Mouse (Mus musculus): Measurements from ENCODE around the gene Dlg2.

Gene Dlg2

DNA sequence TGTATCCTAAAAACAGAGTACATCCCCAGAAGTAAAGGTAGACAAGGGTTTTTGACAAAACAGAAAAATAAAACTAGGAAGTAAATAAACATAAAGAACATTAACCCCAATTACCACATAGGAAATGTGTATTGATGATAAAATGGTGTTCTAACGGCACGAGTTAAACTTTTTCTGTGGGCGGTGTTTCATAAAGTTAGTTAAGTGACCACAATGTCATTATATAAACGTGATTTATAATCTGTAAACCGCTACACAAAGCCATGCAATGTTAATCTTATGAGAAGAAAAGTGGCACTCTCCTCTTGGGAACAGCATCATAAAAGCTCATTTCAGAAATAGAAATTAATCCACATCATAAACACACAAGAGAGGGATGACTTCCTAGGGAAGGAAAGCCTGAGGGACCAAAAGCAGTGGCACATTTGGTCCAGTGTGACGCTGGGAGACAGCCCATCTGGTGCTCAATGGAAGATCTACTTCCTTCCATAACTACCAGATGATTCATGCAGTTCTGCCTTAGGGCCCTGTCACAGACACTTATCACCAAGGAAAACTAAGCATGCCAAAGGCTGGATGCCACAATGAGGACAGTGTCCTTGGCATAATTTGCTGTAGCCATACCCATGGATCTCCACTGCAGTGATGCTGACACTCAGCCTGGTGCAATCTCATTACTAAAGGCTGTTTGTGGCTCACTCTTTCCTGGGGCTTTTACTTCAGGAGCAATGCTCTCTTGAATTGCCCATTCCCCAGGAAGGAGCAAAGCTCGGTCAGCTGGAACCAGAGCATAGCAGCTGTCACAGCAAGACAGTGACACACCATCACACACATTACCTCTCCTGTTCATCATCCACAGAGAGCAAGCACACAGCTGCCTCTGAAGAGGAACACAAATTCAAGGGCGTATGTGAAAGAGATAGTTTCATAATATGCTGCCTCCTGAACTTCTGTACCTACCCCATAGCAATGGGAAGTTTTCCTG, 1963.3 kb downstream of the Dlg2 start:
- peak; percentile 67 to 86 for DNase-seq (ENCODE audit: inconsistent age in 2 of 2, low spot score in 1 of 2)

DNA sequence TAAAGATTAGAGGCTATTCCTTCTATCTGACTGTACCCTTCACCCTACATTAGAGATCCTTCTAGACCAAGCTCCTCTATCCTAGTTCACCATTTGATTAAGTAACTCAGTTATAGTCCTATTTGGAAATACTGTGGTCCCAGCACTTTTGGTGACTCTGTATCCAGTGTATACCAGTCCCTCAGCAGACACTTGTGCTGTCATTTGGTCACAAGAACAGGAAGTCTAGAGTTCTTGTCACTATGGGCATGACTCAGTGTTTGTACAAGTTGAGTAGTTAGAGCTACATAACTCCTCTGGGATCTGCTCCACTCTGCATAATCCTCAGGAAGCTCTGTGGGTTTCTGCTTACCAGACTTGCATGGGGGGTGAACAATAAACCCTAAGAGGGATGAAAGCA, 1965.1 kb downstream of the Dlg2 start:
- no peak for DNase-seq (ENCODE audit: inconsistent age in 2 of 2, low spot score in 1 of 2)

DNA sequence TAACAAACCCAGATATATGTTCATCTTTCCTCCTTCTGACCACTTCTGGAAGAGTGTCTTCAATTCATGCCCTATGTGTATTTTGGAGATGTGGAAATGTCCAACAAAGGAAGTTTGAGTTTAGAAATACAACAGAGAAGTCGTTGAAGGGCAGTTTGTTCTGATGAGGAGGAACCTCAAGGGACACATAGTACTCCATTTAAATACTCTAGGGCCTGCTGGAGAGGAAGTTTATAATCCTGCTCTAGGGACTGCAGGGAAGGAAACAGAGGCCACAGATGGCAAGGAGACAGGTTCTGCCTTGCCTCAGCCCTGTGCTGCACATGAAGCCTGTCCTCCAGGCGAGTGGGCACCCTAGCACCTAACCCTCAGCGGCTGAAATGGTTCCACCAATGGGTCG, 1965.6 kb downstream of the Dlg2 start:
- DNase-seq (ENCODE audit: inconsistent age in 2 of 2, low spot score in 1 of 2), result no peak

DNA sequence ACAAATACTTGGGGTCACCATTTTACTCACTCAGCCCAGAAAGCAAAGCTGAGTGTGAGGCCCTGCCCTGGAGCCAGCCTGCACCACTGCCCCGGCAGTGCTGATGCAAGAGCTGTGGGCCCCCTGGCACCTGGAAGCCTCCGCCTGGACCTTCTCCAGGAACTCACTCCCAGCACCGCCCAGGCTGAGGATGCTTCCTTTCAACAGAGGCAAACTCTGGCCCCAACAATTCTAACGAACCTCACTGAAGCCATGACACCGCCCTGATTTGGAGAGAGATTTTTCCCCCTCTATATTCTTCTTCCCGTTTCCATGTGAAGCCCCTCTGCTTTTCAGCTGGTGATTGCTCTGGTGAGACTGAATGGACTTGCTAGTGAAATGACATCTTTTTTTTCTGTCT, 1971.5 kb downstream of the Dlg2 start:
- peak; percentile 37 to 78 for DNase-seq (ENCODE audit: inconsistent age in 2 of 2, low spot score in 1 of 2)

DNA sequence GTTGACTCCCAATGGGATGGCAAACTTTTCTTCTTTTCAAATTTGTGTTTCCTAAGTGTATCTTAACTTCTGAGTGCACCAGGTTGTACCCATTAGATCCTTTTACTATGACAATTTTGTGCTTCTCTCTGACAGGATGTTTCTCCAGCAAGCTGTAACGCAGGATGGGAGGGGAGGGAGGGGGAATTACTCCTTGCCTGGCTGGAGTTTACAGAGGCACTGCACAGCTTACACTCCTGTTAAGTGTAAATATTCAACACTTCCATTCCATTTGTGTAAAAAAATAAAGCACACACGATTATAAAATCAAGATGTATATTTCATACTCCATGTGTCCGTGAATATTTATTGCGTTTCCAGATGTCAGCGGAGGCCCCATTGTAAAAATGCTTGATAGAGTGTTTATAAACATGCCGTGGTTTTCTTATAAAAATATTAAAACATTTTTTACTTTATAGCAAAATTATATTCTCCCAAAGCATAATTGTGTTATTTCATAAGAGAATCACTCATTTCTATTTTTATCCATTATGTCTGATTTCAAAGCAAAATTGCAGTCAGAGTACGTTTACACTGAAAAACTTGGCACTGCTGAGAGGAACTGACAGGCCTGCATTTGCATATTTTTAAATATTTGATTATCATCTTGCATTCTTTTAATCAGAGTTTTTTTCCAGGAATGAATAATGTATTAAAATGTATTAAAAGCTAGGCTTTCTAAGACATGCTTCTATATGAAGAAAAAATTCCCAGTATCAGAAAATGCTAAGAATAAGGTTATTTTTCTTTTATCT, 1972.5 kb downstream of the Dlg2 start:
- no peak for DNase-seq (ENCODE audit: inconsistent age in 2 of 2, low spot score in 1 of 2)

DNA sequence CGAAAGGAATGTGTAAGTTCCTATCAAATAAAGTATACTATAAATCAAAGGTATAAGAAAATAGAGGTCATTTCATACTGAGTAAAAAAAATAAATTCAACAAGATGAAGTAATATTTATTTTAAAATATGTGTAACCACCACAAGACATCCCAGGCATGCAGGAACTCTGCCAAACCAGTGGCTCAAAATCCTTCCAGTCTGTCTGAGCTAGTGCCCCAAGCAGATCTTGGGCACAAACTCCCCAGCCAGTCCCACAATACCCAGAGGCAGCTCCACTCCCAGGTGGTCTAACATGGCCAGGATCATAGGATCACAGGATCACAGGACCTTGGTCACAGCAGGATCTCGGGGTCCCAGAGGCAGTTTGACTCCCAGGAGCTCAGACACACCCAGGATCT, 1977.7 kb downstream of the Dlg2 start:
- DNase-seq (ENCODE audit: inconsistent age in 2 of 2, low spot score in 1 of 2), result no peak

DNA sequence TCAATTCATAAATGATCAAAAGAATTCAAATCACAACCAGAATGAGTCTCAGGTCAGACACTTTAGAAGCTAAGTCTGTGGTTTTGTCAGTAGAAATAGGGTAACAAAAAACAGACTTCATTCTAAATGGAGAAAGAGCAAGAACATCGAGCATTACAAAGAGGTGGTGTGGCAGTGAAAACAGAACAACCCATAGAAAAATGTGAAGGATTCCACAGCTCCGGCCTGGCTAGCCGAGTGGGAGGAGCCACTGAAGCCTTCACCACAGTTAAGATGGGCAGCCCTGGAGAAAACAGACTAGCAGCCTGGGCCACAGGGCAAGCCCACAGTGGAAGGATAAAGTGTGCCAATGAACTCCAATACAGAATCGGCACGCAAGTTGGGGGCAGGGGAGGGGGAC, 1979.5 kb downstream of the Dlg2 start:
- DNase-seq (ENCODE audit: inconsistent age in 2 of 2, low spot score in 1 of 2), result no peak

DNA sequence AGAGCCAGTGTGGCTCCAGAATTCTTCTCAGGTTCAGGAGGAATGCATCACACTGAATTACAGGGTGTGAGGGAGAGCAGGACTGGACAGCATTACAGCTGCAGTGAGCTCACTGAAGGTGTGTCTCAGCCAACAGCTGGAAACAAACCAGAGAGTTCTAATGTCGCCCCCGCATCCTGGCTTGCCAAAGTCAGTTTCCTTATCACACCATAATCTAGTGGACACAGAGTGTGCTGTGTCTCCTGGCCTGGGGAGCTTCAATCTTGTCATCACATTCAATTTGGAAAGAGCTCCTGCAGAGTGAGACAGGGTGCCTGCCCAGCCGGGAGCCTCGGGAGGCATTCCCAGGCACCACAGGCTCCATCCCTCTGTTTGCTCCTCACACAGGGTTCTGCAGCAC, 1981.3 kb downstream of the Dlg2 start:
- peak; percentile 28 to 59 for DNase-seq (ENCODE audit: inconsistent age in 2 of 2, low spot score in 1 of 2)

DNA sequence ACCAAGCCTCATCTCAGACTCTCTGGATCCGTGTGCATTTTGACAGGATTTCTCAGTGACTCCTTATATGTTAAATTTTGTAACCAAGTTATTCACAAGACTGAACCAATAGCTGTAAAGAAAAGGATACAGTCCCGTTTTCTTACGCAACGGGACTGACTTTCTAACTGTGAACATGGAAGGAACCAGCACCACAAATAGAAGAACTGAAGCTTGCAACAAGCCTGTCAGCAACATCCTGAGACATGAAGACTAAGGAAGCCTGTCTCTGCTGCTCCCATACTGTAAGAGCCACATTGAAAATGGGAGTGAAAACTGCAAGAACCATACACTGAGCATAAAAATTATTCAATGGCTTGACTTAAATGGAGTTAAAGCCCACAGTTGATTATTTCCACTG, 1981.8 kb downstream of the Dlg2 start:
- DNase-seq (ENCODE audit: inconsistent age in 2 of 2, low spot score in 1 of 2), result no peak

DNA sequence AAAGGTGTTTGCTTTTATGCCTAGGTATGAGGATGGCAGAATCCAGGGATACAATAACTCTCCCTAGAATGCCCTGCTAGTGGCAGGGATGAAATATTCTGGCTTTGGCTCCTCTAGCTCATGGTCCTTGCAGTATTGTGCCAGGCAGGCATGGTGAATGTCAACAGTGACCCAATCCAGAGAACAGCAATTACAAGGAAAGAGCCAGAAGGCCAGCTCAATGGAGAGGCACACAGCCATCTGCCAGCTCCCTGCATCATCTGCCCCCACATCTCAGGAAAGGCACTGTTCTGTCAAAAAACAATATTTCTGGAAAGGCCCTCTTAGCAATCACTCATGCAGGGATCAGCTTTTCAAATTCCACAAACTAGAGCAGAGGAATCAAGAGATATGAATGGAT, 1984.1 kb downstream of the Dlg2 start:
- DNase-seq (ENCODE audit: inconsistent age in 2 of 2, low spot score in 1 of 2), result peak in 1 of 2 experiments; percentile 73

DNA sequence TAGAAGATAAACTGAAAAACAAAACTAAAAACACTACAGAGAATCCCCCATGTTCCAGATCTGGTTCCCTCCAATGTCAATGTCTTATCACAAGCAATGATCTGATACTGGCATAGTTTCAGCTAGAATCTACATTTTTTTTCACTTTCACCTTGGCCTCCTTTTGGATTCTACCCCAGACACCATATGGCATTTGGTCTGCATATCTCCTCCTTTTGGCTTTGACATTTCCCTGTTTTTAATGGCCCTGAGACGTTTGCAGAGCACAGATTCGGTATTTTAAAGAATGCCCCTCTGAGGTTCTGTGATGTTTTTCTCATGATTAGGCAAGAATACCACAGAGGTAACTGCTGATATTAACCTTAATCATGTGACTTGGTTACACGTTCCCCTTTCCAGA, 1984.8 kb downstream of the Dlg2 start:
- peak in 1 of 2 experiments; percentile 59 for DNase-seq (ENCODE audit: inconsistent age in 2 of 2, low spot score in 1 of 2)

DNA sequence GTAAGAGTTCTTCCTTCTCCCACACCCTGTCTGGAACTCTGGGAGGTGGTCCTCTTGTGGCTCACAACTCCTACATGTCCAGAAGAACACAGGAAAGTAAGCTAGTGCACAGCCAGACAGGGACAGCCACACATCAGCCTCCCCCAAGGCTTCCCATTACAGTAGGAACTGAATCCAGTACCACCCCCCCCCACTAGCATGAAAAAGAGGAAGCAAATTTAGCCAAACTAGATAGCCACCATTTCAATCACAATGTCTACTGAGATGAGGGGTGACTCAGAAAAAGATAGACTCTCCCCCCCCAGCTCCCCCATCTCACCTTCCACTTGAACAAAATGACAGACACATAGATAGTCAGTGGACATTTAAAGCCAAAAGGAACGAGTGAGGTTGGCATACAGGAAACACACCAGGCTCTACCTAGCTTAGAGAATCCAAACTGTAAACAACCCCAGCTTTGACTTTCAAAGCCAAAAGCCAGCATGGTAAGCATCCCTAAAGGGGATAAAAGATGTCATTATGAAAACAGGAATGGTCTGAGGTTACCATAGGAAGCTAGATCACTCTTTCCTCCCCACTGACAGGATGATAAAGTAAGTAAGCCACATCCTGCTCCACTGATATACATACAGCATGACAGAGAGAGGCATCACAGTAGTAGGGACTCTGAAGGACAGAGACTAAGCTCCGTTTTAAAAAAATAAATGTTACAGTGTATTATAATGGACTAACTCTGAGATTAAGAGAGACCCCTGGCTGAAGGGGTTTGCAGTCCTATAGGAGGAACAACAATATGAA, 1986.8 kb downstream of the Dlg2 start:
- no peak for DNase-seq (ENCODE audit: inconsistent age in 2 of 2, low spot score in 1 of 2)

DNA sequence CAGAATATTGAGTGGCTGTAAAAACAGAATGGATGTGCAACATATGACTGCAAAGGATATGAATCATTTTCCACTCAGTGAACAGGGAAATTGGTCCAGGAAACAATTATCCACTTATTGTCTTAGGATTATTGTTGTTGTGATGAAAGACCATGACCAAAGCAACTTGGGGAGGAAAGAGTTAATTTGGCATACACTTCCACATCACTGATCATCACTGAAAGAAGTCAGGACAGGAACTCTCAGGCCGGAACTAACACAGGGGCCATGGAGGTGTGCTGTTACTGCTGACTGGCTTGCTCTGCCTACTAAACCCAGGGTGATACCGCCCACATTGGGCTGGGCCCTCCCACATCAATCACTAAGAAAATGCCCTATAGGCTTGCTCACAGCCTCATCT, 1987.8 kb downstream of the Dlg2 start:
- DNase-seq (ENCODE audit: inconsistent age in 2 of 2, low spot score in 1 of 2), result no peak

DNA sequence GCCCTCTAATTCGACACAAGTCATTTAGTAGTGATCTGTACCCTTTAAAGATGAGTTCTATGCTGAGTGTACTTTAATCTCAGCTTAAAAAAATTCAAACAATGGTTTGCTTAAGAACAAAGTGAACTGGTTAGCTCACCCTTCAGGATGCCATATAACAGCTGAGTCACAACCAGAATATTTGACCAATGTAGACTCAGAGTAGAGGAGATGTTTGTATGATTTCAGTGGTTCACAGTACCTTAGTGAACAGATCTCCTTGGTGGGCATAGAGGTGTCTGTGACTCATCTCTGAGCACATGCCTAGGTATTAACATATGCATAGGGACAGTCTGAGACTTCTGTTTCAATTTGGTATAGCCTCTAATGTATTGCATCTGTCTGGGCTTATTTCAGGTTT, 2002.7 kb downstream of the Dlg2 start:
- no peak for DNase-seq (ENCODE audit: inconsistent age in 2 of 2, low spot score in 1 of 2)

DNA sequence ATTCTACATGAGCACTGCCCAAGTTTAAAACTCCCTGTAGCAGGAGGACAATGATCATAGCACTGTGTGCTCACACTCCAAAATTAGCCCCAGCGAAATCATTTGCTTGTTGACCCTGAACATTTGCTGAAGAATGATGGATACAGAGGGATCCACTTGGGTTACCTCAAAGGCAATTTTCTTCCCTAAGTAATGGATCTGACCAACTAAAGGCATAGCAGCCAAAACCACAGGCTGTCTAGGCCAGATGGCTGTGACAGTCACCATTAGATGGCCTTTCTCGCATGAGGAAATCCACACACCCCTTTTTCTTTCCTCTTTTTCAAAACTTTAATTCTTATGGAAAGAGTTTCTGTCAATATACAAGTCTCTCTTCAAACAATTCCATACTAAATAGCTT, 2003.3 kb downstream of the Dlg2 start:
- DNase-seq (ENCODE audit: inconsistent age in 2 of 2, low spot score in 1 of 2), result no peak

DNA sequence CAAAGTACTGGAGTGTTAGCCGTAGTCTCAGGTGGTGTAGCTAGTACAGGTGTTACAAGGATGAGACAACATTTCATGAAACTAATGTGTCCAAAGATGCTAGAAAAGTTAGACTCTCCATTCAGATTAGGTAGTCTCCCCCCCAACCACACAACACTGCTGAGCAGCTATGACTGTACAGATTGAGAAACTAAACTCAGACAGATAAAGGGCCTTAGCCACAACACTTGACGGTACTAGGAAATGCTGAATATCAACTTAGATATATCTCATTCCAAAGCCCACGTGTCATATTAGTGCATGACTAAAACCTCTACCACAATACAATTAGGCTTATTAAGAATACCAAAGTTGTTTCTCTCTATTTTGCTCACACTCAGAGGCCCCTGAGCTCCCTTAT, 2006.9 kb downstream of the Dlg2 start:
- no peak for DNase-seq (ENCODE audit: inconsistent age in 2 of 2, low spot score in 1 of 2)

DNA sequence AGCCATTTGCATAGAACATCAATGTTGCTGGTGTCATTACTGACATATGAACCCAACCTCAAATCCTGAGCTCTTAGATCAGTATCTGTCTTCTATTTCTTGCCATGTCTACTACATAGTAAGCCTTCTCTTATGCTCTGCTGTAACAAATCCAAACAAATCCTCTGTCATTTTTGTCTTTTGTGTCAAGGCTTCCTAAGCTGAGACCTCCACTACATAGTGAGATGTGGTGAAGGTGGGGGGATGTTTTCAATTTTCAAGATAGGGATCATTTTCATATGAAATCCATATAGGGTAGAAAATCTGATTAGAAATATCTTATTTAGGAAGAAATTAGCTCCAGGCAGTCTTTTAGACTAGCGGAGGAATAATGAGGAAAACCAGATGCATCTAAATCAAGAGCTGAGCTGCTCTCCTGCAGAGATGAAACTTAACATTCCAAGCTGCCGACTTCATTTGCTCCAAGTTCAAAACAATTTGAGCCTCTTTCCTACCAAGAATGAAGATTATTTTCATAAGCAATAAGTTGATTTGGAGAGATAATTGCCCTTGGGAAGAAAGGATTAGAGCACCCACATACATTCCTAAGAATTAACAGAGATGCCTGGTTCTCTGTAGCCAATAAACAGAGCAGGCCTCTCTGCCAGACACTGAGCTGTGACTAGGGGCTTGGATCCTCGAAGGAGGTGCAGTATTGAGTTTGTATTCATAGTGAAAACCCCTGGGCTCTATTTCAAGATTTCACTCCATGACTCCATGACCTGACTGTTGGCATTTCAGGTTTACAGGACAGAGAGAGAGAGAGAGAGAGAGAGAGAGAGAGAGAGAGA, 2009.6 kb downstream of the Dlg2 start:
- DNase-seq (ENCODE audit: inconsistent age in 2 of 2, low spot score in 1 of 2), result no peak

DNA sequence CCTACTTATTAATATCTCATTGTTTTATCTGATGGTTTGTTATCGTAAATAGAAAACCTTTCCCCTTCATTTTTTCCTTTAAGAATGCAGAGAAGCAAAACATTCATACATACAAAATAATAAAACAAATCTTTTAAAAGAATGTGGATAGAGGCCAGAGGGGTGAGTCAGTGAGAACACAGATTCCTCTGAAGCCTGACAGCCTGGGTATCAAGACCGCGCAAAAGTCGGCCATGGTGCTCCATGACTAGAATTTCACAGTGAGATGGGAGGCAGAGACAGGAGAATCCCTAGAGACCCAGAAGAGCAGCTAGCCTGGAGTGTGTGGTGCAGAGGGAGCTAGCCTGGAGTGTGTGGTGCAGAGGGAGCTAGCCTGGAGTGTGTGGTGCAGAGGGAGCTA, 2010.4 kb downstream of the Dlg2 start:
- peak in 1 of 2 experiments; percentile 43 for DNase-seq (ENCODE audit: inconsistent age in 2 of 2, low spot score in 1 of 2)

DNA sequence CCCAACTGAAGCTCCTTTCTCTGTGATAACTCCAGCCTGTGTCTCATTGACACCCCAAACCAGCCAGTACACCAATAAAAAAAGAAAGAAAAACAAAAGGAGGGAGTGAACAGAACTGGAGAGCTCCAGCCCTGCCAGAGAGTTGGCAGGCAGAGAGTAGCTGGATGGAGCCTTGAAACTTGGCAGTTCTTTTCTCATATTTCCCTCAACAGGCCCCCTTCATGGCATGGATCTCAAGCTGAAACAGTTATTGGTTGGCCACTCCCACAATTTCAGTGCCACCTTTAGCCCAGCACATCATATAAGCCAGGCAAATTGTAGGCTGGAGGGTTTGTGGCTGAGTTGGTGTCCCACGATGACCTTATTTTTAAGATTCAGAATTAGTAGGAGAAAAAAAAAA, 2015.8 kb downstream of the Dlg2 start:
- DNase-seq (ENCODE audit: inconsistent age in 2 of 2, low spot score in 1 of 2), result no peak

DNA sequence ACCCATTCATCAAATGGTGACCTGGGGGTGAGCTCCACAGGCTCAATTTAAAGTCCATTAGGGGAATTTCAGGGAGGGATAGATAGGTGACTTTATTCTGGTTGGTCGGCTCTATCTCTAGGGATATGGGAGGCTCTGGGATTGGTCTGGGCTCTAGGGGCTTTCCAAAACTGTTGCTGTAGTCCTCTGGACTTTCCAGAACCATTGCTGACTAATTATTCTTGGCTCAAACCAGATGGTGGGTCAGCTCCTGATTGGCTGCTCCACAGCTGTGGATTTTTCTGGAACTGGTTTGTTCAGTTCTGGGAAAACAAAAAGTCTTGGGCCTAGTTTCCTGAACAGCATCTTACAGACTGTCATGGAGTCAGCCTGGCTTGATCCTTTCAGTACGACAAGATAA, 2017.0 kb downstream of the Dlg2 start:
- no peak for DNase-seq (ENCODE audit: inconsistent age in 2 of 2, low spot score in 1 of 2)

All from adrenal gland, adult (tissue).